Mouse (Mus musculus): ENCODE data around the gene Cd3e. TPM values are rescaled to one million over a fixed set of nuclear protein-coding genes. Genes with fewer than 3 reads are reported as not detected.
"Not testable (repeated sequence)": the region's sequence is repeated elsewhere in the genome, so short reads cannot be mapped to it uniquely, and the experiment has no call there.

Cd3e gene
- polyA plus RNA-seq, 1 experiment from 2014 or later, result not detected

DNA sequence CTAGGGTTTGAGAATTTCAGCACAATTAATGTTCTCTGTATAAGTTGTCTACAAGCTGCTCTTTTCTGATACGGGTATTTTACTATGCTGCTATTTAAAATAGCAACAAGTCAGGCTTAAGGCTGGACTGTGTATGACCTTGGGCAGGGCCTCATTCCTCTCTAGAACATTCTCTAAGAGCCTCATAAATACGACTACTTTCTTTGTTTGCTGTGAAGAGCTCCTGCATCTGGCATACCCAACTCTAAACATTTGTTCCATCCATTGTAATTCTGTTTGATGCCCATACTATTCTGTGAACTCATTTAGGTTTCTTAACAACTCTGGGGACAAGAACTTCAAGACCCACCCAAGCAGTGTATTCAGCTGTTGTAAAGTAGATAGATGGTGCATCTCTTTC is 26.4 kb downstream of the Cd3e start:
- 89% methylated on average over 2 of the region's 2 CpGs for WGBS
- H3K27me3 ChIP-seq (ENCODE audit: insufficient read depth, poor library complexity, severe bottlenecking), result no peaks in the 10 kb centered on the region
- H3K9me3 ChIP-seq, result no peaks in the 10 kb centered on the region
- 0 out of 2 replicates have a peak, but pooled peaks cover 10% of the 10 kb centered on the region for H3K4me1 ChIP-seq (replicated peaks)
- no peaks in the 10 kb centered on the region for H3K36me3 ChIP-seq
- no peak overlapping the region for H3K4me3 ChIP-seq
- no peak overlapping the region for H3K27ac ChIP-seq
- no peak for DNase-seq (ENCODE audit: low spot score)

- no peaks in the 10 kb centered on the region for H3K36me3 ChIP-seq
- no peaks in the 10 kb centered on the region for H3K27me3 ChIP-seq (ENCODE audit: insufficient read depth, poor library complexity, severe bottlenecking)
- no peak overlapping the region for H3K4me3 ChIP-seq
- WGBS, result 87% methylated on average over 3 of the region's 3 CpGs
- H3K9me3 ChIP-seq, result no peaks in the 10 kb centered on the region
- 0 out of 2 replicates have a peak, but pooled peaks cover 10% of the 10 kb centered on the region for H3K4me1 ChIP-seq (replicated peaks)
- H3K27ac ChIP-seq, result no peak overlapping the region
- DNase-seq (ENCODE audit: low spot score), result no peak
These were observed 26.9 kb downstream of the Cd3e start for GRCm38 (mm10) chr9:44982531-44982930.

GRCm38 (mm10) chr9:44982081-44982480 is 27.3 kb downstream of the Cd3e start:
- Histone ChIP-seq H3K4me3 (no peak overlapping the region), H3K27ac (no peak overlapping the region), H3K36me3 (no peaks in the 10 kb centered on the region), H3K27me3 (ENCODE audit: insufficient read depth, poor library complexity, severe bottlenecking) (no peaks in the 10 kb centered on the region), H3K4me1 (replicated peaks) (0 out of 2 replicates have a peak, but pooled peaks cover 10% of the 10 kb centered on the region), H3K9me3 (no peaks in the 10 kb centered on the region)
- 90% methylated on average over 8 of the region's 8 CpGs for WGBS
- no peak for DNase-seq (ENCODE audit: low spot score)

DNA sequence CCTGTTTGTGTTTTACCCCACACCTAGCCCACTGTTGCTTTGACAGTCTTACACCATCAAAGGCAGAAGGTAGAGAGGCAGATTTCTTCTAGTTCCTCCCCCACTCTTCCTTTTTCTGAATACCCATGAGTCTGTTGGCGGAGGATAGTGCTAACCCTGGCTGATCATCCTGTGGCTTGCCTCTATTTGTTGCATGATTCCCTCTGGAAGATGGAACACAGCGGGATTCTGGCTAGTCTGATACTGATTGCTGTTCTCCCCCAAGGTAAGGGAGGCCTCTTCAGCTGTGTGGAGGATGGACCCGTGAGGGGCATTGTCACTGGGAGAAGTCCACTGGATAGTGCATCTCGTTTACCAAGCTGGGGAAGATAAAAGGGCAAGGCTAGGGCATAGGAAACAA is 27.8 kb downstream of the Cd3e start, which contains the start of gene Cd3d:
TSS of gene Cd3d (plus strand) at position 111 of the 400 bp plus-strand sequence.
- no peaks in the 10 kb centered on the region for H3K36me3 ChIP-seq
- H3K4me3 ChIP-seq, result no peak within 1 kb of the TSS
- H3K27me3 ChIP-seq (ENCODE audit: insufficient read depth, poor library complexity, severe bottlenecking), result no peaks in the 10 kb centered on the region
- no peak for DNase-seq (ENCODE audit: low spot score)
- 0 out of 2 replicates have a peak, but pooled peaks cover 10% of the 10 kb centered on the region for H3K4me1 ChIP-seq (replicated peaks)
- 79% methylated on average over 4 of the region's 4 CpGs for WGBS
- no peak within 1 kb of the TSS for H3K27ac ChIP-seq
- no peaks in the 10 kb centered on the region for H3K9me3 ChIP-seq

- no peaks in the 10 kb centered on the region for H3K36me3 ChIP-seq
- 0 out of 2 replicates have a peak, but pooled peaks cover 6% of the 10 kb centered on the region for H3K4me1 ChIP-seq (replicated peaks)
- H3K27me3 ChIP-seq (ENCODE audit: insufficient read depth, poor library complexity, severe bottlenecking), result no peaks in the 10 kb centered on the region
- no peaks in the 10 kb centered on the region for H3K9me3 ChIP-seq
- no peak overlapping the region for H3K27ac ChIP-seq
- WGBS, result 92% methylated on average over 2 of the region's 2 CpGs
- H3K4me3 ChIP-seq, result no peak overlapping the region
- DNase-seq (ENCODE audit: low spot score), result no peak
These were observed 28.3 kb downstream of the Cd3e start for GRCm38 (mm10) chr9:44981104-44981503.

DNA sequence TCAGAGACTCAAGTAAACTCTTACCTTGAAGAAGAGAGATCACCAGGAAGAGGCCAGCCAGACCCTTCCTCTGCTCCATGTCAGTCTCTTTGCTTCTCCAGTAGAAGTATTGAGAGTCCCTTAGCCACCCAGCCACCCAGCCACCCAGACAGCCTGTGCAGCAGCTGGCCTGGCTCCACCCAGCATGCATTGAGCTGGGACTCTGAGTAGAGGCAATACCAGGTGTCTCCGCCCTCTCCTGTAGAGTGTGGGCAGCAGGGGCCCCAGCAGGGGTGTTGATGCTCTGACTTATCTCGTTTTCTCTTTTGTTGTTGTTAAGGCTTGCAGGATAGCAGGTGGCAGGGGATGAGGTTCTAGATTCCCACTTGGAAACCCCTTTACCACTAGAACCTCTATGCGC is 29.2 kb downstream of the Cd3e start, which contains the start of gene Cd3g:
TSS of gene Cd3g (minus strand) at position 190 of the 400 bp plus-strand sequence.
- 67% methylated on average over 3 of the region's 3 CpGs for WGBS

GRCm38 (mm10) chr9:44979806-44980205 is 29.6 kb downstream of the Cd3e start:
- 81% methylated on average over 7 of the region's 7 CpGs for WGBS
- Histone ChIP-seq H3K4me1 (replicated peaks) (0 out of 2 replicates have a peak, but pooled peaks cover 4% of the 10 kb centered on the region), H3K27ac (no peak overlapping the region), H3K36me3 (no peaks in the 10 kb centered on the region), H3K27me3 (ENCODE audit: insufficient read depth, poor library complexity, severe bottlenecking) (no peaks in the 10 kb centered on the region), H3K4me3 (no peak overlapping the region), H3K9me3 (no peaks in the 10 kb centered on the region)
- DNase-seq (ENCODE audit: low spot score), result no peak

More for the DNA sequence above, 29.2 kb downstream of the Cd3e start, which contains the start of gene Cd3g:
- no peak for DNase-seq (ENCODE audit: low spot score)
- Histone ChIP-seq H3K9me3 (no peaks in the 10 kb centered on the region), H3K36me3 (no peaks in the 10 kb centered on the region), H3K27me3 (ENCODE audit: insufficient read depth, poor library complexity, severe bottlenecking) (no peaks in the 10 kb centered on the region), H3K4me1 (replicated peaks) (0 out of 2 replicates have a peak, but pooled peaks cover 4% of the 10 kb centered on the region), H3K4me3 (no peak within 1 kb of the TSS), H3K27ac (no peak within 1 kb of the TSS)

- Histone ChIP-seq H3K36me3 (no peaks in the 10 kb centered on the region), H3K27me3 (ENCODE audit: insufficient read depth, poor library complexity, severe bottlenecking) (no peaks in the 10 kb centered on the region), H3K9me3 (no peaks in the 10 kb centered on the region), H3K27ac (no peak overlapping the region), H3K4me3 (no peak overlapping the region), H3K4me1 (replicated peaks) (0 out of 2 replicates have a peak, but pooled peaks cover 4% of the 10 kb centered on the region)
- WGBS, result 76% methylated on average over 6 of the region's 6 CpGs
- DNase-seq (ENCODE audit: low spot score), result no peak
These were observed 31.6 kb downstream of the Cd3e start for GRCm38 (mm10) chr9:44977813-44978212.

DNA sequence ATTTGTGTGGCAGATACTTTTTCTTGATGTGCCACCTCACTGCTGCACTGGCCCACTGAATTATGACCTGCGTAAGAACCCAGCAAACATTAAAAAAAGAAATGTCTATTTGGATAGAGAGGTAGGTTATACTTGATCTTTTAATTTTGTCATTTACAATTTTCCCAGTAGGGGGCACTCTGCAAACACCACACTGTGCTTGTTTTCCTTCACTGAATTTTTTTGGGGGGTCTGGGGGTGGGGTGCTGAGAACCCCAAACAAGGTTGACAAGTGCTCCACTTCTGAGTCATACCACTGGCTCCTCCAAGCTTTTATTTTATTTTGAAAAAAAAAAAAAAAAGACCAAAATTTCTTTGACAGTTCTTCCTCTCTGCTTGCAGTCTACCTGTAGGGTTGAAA is 40.0 kb downstream of the Cd3e start:
- Histone ChIP-seq H3K36me3 (no peaks in the 10 kb centered on the region), H3K4me1 (replicated peaks) (peaks cover 17% of the 10 kb centered on the region), H3K9me3 (no peaks in the 10 kb centered on the region), H3K27ac (no peak overlapping the region), H3K27me3 (ENCODE audit: insufficient read depth, poor library complexity, severe bottlenecking) (no peaks in the 10 kb centered on the region), H3K4me3 (no peak overlapping the region)
- WGBS, result 72% methylated on average over 1 of the region's 1 CpGs
- DNase-seq (ENCODE audit: low spot score), result no peak

- H3K27me3 ChIP-seq (ENCODE audit: insufficient read depth, poor library complexity, severe bottlenecking); H3K9me3 ChIP-seq: not testable (repeated sequence)
- WGBS, result 84% methylated on average over 5 of the region's 5 CpGs
These were observed 41.7 kb downstream of the Cd3e start for GRCm38 (mm10) chr9:44967763-44968162.

DNA sequence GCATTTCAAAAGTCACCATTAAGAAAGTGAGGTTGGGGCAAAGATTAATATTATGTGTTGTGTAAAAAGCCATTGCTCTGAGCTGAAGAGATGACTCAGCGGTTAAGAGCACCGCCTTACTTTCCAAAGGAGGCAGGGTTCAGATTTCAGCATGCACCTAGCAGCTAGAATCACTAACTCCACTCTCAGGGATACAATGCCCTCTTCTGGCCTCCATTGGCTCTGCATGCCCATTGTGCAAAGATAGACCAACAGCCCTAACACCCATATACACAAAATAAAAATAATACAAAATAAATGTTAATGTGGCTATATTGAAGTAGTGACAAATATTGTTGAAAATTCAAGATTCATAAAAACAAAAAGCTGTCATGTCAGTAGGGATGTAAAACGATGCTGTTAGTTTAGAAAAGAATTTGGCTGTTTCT is 42.6 kb downstream of the Cd3e start:
- no peak overlapping the region for H3K27ac ChIP-seq
- H3K4me3 ChIP-seq, result no peak overlapping the region
- H3K36me3 ChIP-seq, result peaks cover 14% of the 10 kb centered on the region
- DNase-seq (ENCODE audit: low spot score), result peak; percentile 73
- no peaks in the 10 kb centered on the region for H3K9me3 ChIP-seq
- H3K4me1 ChIP-seq (replicated peaks), result peaks cover 21% of the 10 kb centered on the region
- 27% methylated on average over 3 of the region's 3 CpGs for WGBS
- no peaks in the 10 kb centered on the region for H3K27me3 ChIP-seq (ENCODE audit: insufficient read depth, poor library complexity, severe bottlenecking)

More at GRCm38 (mm10) chr9:44967763-44968162, 41.7 kb downstream of the Cd3e start:
- not testable (repeated sequence) for H3K27ac ChIP-seq; H3K4me3 ChIP-seq; DNase-seq (ENCODE audit: low spot score); H3K36me3 ChIP-seq
- H3K4me1 ChIP-seq (replicated peaks), result peaks cover 21% of the 10 kb centered on the region

GRCm38 (mm10) chr9:44965833-44966466 is 43.5 kb downstream of the Cd3e start:
- H3K27ac ChIP-seq, result peak overlapping the region; percentile 81
- no peaks in the 10 kb centered on the region for H3K27me3 ChIP-seq (ENCODE audit: insufficient read depth, poor library complexity, severe bottlenecking)
- no peaks in the 10 kb centered on the region for H3K9me3 ChIP-seq
- peaks cover 23% of the 10 kb centered on the region for H3K36me3 ChIP-seq
- DNase-seq (ENCODE audit: low spot score), result no peak
- 15% methylated on average over 10 of the region's 10 CpGs for WGBS
- peaks cover 21% of the 10 kb centered on the region for H3K4me1 ChIP-seq (replicated peaks)
- peak overlapping the region; percentile 70 for H3K4me3 ChIP-seq

GRCm38 (mm10) chr9:44965126-44965832 is 44.1 kb downstream of the Cd3e start, which contains the start of gene Ube4a:
Ube4a (minus strand) TSS chr9:44965600.
- peaks cover 21% of the 10 kb centered on the region for H3K4me1 ChIP-seq (replicated peaks)
- DNase-seq (ENCODE audit: low spot score), result peak; percentile 100
- 1% methylated on average over 39 of the region's 39 CpGs for WGBS
- peak within 1 kb of the TSS; percentile 81 for H3K27ac ChIP-seq
- peaks cover 28% of the 10 kb centered on the region for H3K36me3 ChIP-seq
- no peaks in the 10 kb centered on the region for H3K27me3 ChIP-seq (ENCODE audit: insufficient read depth, poor library complexity, severe bottlenecking)
- H3K4me3 ChIP-seq, result peak within 1 kb of the TSS; percentile 70
- no peaks in the 10 kb centered on the region for H3K9me3 ChIP-seq

All from hindbrain, embryonic 10.5 days (tissue).